Mouse (Mus musculus) kidney, postnatal 10 days (tissue): ENCODE measurements at regions not wholly inside any gene's neighbourhood (a gene's known extent, or its start where the extent isn't known, plus 50 kb on each side); places are given as distances from the start of the nearest gene placed in this dataset.

Experiments used
- DNase-seq: peaks from one replicate; pipeline ENCODE4 v3.0.0; 2021; ENCODE audit warnings: mixed read lengths

DNA sequence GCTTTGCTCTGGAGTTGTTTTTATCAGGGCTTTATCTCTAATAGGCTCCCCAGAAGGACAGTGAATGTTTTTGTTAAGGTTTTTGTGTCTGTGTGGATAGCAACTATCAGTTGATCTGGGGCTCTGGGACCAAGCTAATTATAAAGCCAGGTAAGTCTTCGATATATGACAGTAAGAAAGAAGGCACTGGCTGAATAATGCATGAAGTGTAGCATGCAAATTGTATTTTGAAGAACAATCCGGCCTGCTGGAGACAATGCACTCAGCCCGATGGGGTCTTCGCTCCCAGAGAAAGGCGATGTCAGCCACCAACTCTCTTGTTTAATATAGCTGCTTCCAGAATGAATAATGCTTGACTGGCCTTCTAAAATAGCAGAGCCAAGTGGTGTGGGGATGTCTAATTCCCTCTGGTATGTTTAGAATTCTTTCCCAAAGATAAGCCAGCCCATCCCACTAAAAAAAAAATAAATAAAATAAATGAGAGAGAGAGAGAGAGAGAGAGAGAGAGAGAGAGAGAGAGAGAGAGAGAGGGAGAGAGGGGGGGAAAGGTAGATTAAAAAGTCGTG lies 68.6 kb downstream of the Dad1 start:
- DNase-seq: no peak

DNA sequence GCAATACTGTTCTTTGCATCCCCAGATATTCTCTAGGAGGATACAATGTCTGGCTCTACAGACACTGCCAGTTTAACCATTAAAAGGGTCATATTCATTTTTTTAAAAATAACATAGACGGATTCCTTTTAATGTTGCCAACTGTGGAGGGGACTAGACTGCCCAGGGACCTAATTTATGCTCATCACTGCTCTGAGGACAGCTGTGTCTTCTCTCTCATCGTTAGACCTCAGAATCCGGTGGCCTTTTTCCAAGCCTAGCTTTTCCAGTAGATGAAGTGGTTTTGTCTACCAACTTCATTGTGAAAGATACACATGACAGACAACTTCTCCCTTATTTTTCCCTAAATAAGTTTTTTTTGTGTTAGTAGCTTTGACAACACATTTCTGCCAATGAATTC lies 70.0 kb downstream of the Dad1 start:
- peak; percentile 20 for DNase-seq

- DNase-seq: no peak
Observed at GRCm38 (mm10) chr14:54182838-54183237, 71.1 kb downstream of the Dad1 start.

DNA sequence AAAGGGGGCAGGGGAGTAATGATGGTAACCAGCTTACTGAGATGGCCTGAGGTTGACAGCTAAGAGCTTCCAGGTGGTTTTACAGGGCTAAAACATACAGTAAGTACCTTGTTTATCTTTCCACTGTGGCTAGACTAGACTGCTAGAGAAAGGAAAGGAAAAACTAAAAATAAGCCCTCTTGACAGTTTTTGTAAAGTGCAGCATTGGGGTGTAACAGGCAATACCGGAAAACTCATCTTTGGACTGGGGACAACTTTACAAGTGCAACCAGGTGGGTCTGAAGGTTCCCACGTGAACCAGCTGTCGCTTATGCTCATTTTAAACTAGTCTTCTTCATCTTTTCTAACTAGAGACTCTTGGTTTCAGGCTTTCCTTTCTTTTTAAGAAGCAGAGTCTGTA lies 72.6 kb downstream of the Dad1 start:
- no peak for DNase-seq

GRCm38 (mm10) chr14:54180754-54181153 lies 73.2 kb downstream of the Dad1 start:
- peak; percentile 26 for DNase-seq

DNA sequence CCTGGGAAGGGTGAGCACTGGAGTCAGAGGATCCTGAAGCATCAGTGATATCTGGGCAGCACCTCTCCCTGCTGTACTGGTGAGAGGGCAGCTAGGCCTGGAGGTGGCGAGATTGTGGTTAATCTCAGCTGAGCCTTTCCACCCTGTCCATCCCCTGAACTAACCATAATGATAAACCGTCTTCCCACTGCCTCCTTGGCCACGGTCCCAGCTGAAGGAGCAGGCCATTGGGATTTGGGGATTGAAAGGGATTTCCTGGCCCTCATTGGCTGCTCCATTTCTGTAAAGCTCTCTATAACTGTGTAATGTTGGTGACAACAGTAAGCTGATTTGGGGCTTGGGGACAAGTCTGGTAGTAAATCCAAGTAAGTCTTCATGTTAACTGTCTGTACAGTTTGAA lies 73.6 kb downstream of the Dad1 start:
- peak; percentile 31 for DNase-seq

DNA sequence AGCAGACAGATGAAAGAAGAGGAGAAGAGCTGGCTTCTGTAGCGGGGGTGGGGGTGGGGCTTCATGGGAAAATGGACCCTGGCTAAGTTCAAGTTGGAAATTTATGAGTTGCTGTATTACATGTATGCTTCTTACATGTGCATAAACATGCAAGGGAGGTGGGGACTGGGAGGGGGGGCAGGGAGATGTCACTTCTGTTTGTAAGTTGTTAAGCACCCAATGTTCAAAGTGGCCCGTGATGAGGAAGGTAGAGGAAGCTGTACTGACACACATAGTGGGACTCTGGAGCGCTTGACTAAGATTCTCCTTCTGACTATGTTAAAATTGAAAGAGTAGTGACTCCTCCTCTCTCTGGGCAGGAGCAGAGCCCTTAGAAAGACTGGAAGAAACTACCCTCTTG lies 75.0 kb downstream of the Dad1 start:
- DNase-seq: no peak

DNA sequence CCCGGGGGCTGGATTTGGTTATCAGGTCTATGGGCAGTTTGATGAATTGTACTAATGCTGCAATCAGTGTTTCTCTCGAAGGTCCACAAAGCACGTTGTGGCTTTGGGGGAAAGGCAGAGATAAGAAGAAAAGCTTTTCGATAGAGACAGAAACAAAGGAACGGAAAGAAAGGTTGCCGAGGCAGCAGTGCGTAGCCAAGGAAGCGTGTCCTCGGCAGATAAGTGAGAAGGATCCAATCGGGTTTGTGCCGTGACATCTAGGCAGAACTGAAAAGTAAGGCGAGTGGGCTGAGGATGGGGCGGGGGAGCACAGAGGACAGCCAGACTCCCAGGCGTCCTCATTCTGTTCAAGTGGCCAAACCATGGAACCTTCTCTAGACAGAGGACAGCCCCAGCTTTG lies 77.4 kb downstream of the Dad1 start:
- DNase-seq: no peak

GRCm38 (mm10) chr14:54175476-54175875 lies 78.4 kb downstream of the Dad1 start:
- DNase-seq: no peak

DNA sequence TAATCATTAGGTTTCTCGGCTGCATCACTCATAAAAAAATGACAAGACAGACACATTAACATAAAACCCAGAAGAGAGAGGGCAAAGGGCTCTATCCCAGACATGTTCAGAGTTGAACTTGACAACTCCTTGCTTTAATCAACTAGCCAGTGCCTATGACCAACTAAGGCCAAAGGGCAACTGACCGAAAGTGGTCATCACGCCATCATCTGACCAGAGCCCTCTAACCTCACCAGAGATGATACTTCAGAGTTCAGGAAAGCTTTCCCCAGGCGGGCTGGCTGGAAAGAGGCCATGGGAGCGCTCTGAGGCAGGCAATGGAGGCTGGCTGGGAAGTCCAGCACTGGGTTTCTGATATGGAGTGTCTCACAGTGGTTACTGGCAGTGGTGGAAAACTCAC lies 80.6 kb downstream of the Dad1 start:
- DNase-seq: peak; percentile 67

DNA sequence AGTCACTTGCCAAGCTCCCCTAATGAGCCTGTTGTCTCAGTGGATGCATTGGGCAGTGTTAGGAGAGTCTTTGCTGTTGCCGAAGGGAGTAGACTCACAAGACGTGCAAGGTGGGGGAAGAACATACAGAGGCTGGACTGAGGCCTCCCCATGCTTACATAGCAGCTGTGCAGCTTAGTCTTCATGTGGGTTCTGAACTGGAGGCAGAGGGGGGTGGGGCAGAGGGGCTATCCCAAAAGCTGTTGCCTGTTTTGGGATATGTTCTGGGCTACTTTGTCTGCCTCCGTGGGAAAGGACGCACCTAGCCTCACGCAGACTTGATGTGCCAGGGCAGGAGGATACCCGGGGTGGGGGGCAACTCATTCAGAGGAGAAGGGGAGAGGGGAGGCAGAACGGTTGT lies 84.7 kb downstream of the Dad1 start:
- DNase-seq: no peak

DNA sequence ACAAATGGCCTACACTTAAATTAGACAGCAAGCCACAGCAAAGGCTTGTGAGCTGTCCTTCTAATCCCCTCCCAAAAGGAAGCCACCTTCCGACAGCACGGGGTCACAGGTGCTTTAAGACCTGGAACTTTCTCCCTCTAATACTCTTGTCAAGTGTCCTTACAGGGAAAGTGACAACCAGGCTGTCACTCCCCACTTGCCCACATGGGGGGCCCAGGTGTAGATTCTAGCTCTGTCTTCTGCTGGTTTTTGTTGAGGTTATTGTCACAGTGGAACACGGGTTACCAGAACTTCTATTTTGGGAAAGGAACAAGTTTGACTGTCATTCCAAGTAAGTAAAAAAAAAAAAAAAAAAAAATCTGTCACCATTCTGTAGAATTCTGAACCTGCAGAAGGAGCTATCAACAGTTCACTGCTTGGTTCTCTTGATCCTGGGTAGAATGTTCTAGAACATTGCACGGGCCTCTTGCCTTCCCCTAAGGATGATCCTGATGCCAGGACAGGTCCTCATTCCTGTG lies 85.4 kb downstream of the Dad1 start:
- no peak for DNase-seq

- no peak for DNase-seq
Observed at GRCm38 (mm10) chr14:54166057-54166456, 87.8 kb downstream of the Dad1 start.

DNA sequence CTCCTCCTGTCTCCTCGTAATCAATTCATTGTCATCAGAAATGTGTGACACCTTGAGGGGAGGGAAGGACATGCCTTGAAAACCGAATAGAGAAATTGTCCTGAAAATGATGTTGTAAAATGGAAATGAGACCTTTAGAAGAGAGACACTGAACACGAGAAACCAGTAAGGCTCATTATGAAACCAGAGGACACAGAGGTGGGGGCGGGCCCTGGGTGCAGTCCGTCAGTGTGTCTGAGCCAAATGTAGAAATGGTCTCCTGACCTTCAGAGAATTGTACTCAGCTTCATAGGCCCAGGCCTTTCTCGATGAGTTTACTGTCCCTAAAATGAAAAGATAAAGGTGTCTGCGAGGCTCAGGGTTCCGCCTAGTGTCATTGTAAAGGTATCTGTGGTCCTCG lies 89.0 kb downstream of the Dad1 start:
- no peak for DNase-seq

GRCm38 (mm10) chr14:54161916-54162315 lies 92.0 kb downstream of the Dad1 start:
- peak; percentile 42 for DNase-seq

DNA sequence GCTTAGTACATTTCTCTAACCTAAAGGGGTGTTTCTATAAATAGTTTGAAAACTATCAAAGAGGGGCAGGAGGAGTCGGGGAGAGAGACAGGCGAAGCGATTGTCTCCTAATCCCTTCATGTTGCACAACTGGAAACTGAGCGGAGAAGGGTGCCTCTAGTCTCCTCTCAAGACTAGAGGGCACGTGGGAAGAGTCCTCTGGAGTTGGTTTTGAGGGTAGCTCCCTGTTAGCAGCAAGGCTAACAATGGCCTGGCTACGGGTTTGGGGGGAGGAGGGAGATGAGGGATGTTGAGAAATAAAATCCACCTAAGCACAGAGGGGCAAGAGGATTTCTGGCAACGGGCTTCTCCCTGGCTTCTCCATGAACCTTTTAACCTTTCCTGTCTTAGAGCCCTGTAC lies 92.7 kb downstream of the Dad1 start:
- DNase-seq: no peak

GRCm38 (mm10) chr14:54159816-54160215 lies 94.1 kb downstream of the Dad1 start:
- DNase-seq: no peak

DNA sequence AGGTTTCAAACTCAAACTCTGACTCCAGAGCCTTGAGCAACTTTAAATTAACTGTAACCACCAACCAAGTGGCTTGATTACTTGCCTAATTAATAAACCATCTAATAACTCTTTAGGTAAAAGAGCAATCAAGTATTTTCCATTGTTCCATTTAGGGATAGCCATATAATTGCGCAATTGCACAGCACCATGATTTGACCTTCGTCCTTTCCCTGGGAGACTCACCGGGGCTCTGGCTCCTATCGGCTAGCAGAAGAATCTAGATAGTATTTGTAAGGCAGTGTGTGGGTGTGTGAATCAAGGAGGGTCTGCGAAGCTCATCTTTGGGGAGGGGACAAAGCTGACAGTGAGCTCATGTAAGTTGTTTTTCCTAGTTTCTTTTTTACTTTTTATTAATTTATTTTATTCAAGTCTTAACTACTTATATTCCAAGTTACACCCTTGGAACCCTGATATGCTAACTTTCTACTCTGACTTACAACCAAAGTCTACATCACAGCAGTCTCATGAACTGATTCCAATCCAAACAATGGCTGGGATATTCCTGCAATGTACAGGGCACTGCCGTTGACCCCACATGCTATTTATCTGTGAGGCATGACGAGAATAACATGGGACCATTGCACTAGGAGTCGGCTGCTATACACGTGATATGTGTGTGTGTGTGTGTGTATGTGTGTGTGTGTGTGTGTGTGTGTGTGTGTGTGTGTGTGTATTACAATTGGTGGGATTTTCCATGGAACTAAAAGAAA lies 95.5 kb downstream of the Dad1 start:
- no peak for DNase-seq

- DNase-seq: no peak
Observed at GRCm38 (mm10) chr14:54156536-54156935, 97.4 kb downstream of the Dad1 start.

GRCm38 (mm10) chr14:54152485-54153235 lies 101.2 kb downstream of the Dad1 start:
- DNase-seq: peak; percentile 87

- no peak for DNase-seq
Observed at GRCm38 (mm10) chr14:54151921-54152320, 102.0 kb downstream of the Dad1 start.

DNA sequence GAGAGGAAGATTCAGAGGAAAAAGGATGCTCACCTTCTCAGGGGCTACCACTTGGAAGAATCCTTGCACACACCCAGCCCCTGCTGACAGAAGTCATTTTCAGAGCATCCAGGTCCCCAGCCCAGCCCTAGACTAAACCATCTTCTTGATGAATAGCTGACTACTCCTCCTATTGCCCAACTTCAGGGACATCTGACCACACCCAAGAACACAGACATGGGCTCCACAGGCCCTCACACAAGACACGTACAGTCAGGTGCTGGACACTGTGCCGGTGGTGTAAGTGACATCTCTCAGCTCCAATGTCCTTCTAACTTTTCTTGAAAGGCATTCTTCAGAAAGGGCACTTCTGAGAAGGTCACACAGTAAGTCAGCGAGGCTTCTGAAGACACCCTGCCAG lies 102.6 kb downstream of the Dad1 start:
- no peak for DNase-seq

- no peak for DNase-seq
Observed at GRCm38 (mm10) chr14:54150221-54150620, 103.7 kb downstream of the Dad1 start.

DNA sequence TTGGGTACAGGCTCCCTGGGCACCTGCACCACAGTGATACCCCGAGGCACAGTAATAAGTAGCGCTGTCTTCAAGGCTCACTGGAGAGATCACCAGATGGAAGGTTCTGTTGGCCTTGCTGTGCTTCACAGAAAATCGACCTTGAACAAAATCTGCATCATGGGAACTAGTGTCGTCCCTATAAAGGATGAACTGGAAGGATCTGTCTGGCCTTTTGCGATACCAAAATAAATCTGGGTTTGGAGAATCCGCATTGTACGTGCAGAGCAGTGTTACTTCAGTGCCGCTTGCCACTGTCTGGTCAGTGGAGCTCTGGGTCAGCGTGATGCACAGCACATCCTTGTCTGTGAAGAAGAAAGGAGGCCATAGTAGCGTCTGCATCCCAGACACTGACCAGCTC lies 105.3 kb downstream of the Dad1 start:
- DNase-seq: no peak
